Comparison of ENCODE assay signal across 22 mouse cellular contexts in the genomic region with DNA sequence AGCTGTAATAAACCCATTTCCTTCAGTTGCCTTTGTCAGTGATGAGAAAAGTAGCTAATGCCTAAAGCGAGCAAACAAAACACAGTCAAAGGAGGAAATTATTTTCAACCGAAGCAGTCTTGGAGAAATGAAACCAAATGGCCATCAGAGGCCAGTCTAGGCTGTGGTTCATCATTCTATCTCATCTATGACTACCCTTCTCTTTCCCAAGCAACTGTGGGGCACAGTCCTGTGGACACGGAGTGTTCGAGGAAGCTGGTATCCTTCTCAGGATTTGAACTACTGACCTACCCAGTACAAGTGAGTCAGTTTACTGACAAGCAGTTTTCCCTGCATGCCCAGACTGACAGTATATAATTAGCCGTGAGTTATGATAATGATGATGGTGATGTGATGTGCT.
DNase-seq lines count a peak whose midpoint lies in the region; ATAC-seq lines count a peak whose summit lies in the region.
"Had no signal": no experiment of that assay in that cellular context is flagged by ENCODE, and none has a peak within 500 bp of the region (broad histone marks: within the 10 kb centered on the region; RNA-seq: fewer than 3 reads in every experiment).

No protein-coding gene starts in this region.

- H3K27me3 ChIP-seq in intestine, embryonic 14.5 days (replicated peaks; ENCODE audit: control insufficient read depth, insufficient read depth, low read length), result no peaks in the 10 kb centered on the region
- H3K27me3 ChIP-seq in intestine, embryonic 15.5 days (replicated peaks), result no peaks in the 10 kb centered on the region
- H3K27me3 ChIP-seq: embryonic facial prominence, embryonic 13.5 days; embryonic facial prominence, embryonic 15.5 days; forebrain, embryonic 12.5 days had no signal

- H3K9ac ChIP-seq in intestine, embryonic 14.5 days (ENCODE audit: low read length), result no peak overlapping the region
- no peak overlapping the region for H3K9ac ChIP-seq in intestine, embryonic 15.5 days
- H3K9ac ChIP-seq: embryonic facial prominence, embryonic 13.5 days; embryonic facial prominence, embryonic 15.5 days; forebrain, embryonic 12.5 days had no signal

- H3K4me3 ChIP-seq in intestine, embryonic 14.5 days (ENCODE audit: low read depth, low read length), result no peak overlapping the region
- H3K4me3 ChIP-seq in intestine, embryonic 15.5 days (replicated peaks), result no peak overlapping the region
- H3K4me3 ChIP-seq: embryonic facial prominence, embryonic 13.5 days; embryonic facial prominence, embryonic 15.5 days; erythroblast, embryonic 14.5 days; forebrain, embryonic 10.5 days; forebrain, embryonic 12.5 days had no signal

- WGBS in intestine, embryonic 14.5 days, result 88% methylated on average over 5 of the region's 5 CpGs
- WGBS in intestine, embryonic 15.5 days, result 83% methylated on average over 5 of the region's 5 CpGs

- no peaks in the 10 kb centered on the region for H3K36me3 ChIP-seq in intestine, embryonic 14.5 days (ENCODE audit: control insufficient read depth, insufficient read depth, low read length)
- no peaks in the 10 kb centered on the region for H3K36me3 ChIP-seq in intestine, embryonic 15.5 days
- H3K36me3 ChIP-seq: embryonic facial prominence, embryonic 13.5 days; embryonic facial prominence, embryonic 15.5 days; forebrain, embryonic 10.5 days; forebrain, embryonic 12.5 days had no signal

- H3K4me2 ChIP-seq in intestine, embryonic 14.5 days (ENCODE audit: low read length), result no peak overlapping the region
- H3K4me2 ChIP-seq in intestine, embryonic 15.5 days (replicated peaks), result no peak overlapping the region
- H3K4me2 ChIP-seq: embryonic facial prominence, embryonic 13.5 days; embryonic facial prominence, embryonic 15.5 days; forebrain, embryonic 12.5 days had no signal

- no peaks in the 10 kb centered on the region for H3K4me1 ChIP-seq in intestine, embryonic 14.5 days (replicated peaks; ENCODE audit: control insufficient read depth, insufficient read depth, low read length)
- H3K4me1 ChIP-seq in intestine, embryonic 15.5 days (replicated peaks), result no peaks in the 10 kb centered on the region
- H3K4me1 ChIP-seq: embryonic facial prominence, embryonic 13.5 days; embryonic facial prominence, embryonic 15.5 days; forebrain, embryonic 10.5 days; forebrain, embryonic 12.5 days had no signal

- H3K27ac ChIP-seq in intestine, embryonic 14.5 days (ENCODE audit: low read depth), result no peak overlapping the region
- no peak overlapping the region for H3K27ac ChIP-seq in intestine, embryonic 15.5 days
- H3K27ac ChIP-seq: embryonic facial prominence, embryonic 13.5 days; embryonic facial prominence, embryonic 15.5 days; forebrain, embryonic 10.5 days; forebrain, embryonic 12.5 days had no signal

- no peaks in the 10 kb centered on the region for H3K9me3 ChIP-seq in intestine, embryonic 14.5 days (ENCODE audit: control insufficient read depth, low read length)
- H3K9me3 ChIP-seq in intestine, embryonic 15.5 days, result no peaks in the 10 kb centered on the region
- H3K9me3 ChIP-seq: embryonic facial prominence, embryonic 13.5 days; embryonic facial prominence, embryonic 15.5 days; forebrain, embryonic 10.5 days; forebrain, embryonic 12.5 days had no signal

- ATAC-seq in intestine, embryonic 14.5 days (replicated peaks; ENCODE audit: low FRiP score, low TSS enrichment, low read depth), result no peak
- ATAC-seq in intestine, embryonic 15.5 days, result no peak
- ATAC-seq in granulocyte monocyte progenitor cell, adult 5-6 weeks (replicated peaks; ENCODE audit: poor library complexity, severe bottlenecking), result peak; percentile 52
- ATAC-seq in megakaryocyte progenitor cell, adult 5-6 weeks (replicated peaks; ENCODE audit: poor library complexity), result peak; percentile 51
- ATAC-seq: forebrain, embryonic 14.5 days; forebrain, embryonic 16.5 days had no signal

- peak; percentile 6 for DNase-seq in intestine, embryonic 14.5 days (ENCODE audit: low spot score)
- DNase-seq in kidney, adult 9 months, result no peak
- no peak for DNase-seq in cerebellum, postnatal 36 days
- DNase-seq: adrenal gland, adult 2 months; adrenal gland, postnatal 10 days; adrenal gland, postnatal 25 days; cerebellum, adult 11 months; cerebellum, adult 18-20 months; cerebellum, adult 8-10 months; cerebellum, adult 9-11 months; cerebellum, postnatal 14 days; embryo, embryonic 11 days had no signal

Comparison
In these comparisons a context has a peak if more than half of its experiments do, and no peak if none do; other contexts are left out.
1. ATAC-seq: peak in granulocyte monocyte progenitor cell, adult 5-6 weeks (single experiment) and megakaryocyte progenitor cell, adult 5-6 weeks (single experiment); none in intestine, embryonic 14.5 days (single experiment) and intestine, embryonic 15.5 days (single experiment).